Mouse (Mus musculus): ENCODE results near the gene Ide.

DNA sequence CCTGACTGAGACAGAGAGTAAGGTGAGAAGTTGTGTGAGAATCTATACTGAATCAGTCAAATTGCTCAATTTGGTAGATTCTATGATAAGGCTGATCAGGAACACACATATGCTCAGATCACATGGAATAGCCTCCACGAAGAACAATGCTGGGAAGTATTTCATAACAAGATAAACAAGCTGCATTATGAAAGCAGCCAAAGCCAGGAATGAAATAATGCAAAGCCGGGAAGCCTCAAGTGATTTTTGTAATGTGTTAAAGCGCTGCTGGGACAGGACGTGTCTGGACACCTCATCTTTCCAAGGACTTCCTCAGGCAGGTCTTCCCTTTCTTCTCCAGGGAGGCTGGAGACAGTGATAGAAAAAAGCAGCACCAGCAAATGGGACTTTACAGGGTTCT is 4.9 kb downstream of the Ide start:
- TF ChIP-seq CTCF (IDR thresholded peaks at IDR 0.05; ENCODE audit: extremely low read depth, insufficient read depth, low read length) (no peak), POLR2A (IDR thresholded peaks at IDR 0.05; ENCODE audit: extremely low read depth, insufficient read depth, low read length) (no peak)

All from cortical plate, adult 2 months (tissue).